Mouse (Mus musculus): ENCODE results near the gene Zswim4.

- TF ChIP-seq CTCF (IDR thresholded peaks at IDR 0.05; ENCODE audit: low read depth, low read length) (no peak), POLR2A (IDR thresholded peaks at IDR 0.05; ENCODE audit: extremely low read depth, insufficient read depth, low read length) (no peak)
Observed at GRCm38 (mm10) chr8:84194224-84194743, 42.6 kb downstream of the Zswim4 start.

Measured in liver, adult 2 months (tissue).